Mouse (Mus musculus) monocyte, adult 2 months (primary cell): ENCODE results near the gene Cbfa2t2.

ENCODE experiments used
- DNase-seq, 2 experiments: peaks; one replicate each; pipeline ENCODE4 v3.0.0; 2022; ENCODE audit warnings: low spot score in 2 of 2, low read depth in 1 of 2

Cbfa2t2 gene

DNA sequence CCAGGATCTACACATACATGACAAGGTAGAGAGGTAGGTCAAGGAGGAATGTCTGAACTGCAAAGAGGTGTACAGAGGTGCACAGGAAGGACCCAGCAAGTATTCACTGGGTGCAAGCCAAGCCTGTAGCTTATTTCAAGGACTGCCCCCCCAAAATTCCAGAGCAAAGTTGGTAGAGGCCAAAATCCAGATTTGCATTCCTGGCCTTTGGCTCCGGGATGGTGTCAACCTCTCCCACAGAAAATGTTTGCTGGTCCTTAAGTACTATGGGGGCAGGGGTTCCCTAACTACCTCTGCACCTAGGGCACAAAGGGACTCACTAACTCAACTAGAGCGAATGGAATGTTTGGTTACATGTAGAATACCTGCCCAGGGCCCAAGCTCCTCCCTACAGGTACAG, 131.5 kb downstream of the Cbfa2t2 start:
- no peak for DNase-seq

DNA sequence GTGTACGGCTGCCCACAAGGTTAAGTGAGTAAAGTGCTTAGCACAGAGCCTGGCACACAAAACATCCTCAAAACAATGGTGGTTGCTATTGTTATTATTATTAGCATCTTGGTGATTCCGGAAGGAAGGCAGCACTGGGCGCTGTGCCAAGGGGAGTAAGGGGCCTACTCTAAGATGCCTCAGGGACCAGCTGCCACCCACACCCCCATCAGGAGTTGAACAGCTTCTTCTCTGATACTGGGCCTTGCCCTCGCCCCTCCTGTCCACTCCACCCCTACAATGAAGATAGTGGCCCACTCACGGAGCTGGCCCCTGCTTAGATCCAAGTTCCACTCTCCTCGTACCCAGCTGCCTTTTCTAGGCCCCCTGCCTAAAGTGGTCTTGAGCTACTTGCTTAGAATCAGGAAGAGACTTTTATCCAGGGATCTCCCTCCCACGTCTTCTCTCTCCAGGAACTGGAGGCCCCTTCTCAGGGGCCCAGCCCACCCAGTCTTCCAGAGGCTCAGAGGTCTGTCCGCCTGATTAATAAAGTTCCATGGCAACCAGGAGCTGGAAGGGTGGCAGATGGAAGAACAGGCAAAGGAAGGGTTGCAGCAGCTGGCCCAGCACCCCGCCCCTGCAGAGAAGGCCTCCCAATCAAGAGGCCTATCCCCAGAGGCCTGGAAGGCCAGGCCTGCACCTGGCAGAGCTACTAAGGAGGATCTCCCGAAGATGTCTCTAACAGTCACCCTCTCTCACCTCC, 132.2 kb downstream of the Cbfa2t2 start:
- DNase-seq: no peak

DNA sequence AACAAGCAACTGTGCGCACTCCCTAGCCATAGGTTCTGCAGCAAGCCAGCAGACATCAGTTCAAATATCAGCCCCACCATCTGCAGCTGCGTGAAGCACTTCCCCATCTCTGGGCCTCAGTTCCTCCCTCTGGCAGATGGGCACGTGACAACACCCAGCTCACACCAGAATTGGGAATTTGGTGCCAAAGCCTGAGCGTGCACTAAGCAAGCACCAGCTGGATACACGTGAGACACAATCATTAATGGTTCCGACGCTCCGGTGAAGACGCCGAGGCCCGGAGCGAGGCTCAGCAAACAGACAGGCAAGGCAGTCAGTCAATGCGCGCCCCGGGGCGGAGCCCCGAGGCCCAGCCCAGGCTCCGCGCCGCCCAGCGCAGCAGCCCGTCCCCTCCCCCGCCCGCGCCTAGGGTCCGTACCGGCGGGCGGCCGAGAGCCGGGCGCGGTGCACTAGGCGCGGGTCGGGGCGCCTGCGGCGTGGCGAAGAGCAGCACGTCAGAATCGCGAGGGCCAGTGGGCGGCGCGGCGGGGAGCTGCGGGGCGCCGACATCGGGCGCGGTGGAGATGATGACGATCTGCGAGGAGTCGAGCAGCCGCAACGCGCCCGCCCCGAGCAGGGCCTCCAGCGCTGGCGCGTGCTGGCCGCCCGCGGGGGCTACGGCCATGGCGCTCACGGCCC, 132.9 kb downstream of the Cbfa2t2 start:
- DNase-seq: peak; percentile 53 to 65

DNA sequence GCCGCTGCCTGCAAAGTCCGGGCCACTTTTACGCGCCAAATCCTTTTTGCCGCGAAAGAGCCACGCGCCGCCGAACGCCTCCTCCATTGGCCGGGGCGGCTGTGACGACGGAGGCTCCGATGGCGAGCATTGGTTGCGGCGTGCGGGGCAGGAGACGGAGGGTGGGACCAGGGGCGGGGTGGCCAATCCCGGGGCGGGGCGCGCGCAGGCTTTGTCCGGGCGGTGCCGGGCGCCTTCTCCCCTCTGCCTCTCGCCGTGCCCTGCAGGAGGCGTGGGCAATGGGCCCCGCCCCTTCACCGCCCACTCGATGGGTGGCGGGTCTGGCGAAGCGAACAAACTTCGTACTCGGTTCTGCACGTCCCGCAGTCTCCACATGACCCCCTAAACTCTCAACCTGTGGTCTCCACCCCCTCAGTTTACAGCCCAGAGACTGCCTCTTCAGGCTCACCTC, 133.6 kb downstream of the Cbfa2t2 start, which contains the start of gene E2f1:
Gene E2f1 (minus strand): TSS at position 57 of the 451 bp plus-strand sequence.
- DNase-seq: peak; percentile 82 to 86

DNA sequence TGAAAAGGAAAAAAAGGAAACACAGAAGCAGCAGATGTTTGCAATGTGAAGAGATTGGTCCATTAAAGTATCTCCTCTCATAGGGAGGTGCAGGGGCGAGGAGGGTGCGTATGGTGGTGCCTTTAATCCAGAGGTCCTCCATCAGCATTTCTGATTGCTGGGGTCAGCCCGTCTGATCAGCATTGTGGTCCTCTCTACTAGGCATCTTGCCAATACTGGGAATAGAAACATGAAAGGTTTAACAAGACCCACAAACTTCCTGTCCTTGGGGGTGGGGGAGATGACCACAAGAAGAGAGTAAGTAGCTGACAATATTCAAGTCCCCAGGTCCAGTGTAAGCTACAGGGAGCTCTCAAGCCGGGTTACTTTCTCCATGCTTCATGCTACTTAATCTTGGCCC, 134.4 kb downstream of the Cbfa2t2 start:
- no peak for DNase-seq

DNA sequence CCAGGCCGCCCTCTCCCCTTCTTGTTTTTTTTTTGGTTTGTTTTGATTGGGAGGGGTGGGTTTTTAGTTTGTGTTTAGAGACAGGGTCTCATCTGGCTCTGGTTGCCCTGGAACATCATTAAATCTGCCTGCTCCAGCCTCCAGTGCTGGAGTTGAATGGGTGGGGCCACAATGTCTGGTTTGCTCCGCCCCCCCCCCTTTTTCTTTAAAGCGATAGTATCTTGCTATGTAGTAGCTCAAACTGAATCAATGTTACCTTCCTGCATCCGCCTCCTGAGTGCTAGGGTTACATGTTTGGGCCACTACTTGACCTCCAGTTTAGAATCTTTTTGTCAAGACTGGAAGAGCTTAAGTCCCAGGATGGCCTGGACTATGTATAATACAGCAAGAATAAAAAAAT, 135.0 kb downstream of the Cbfa2t2 start:
- DNase-seq: no peak

DNA sequence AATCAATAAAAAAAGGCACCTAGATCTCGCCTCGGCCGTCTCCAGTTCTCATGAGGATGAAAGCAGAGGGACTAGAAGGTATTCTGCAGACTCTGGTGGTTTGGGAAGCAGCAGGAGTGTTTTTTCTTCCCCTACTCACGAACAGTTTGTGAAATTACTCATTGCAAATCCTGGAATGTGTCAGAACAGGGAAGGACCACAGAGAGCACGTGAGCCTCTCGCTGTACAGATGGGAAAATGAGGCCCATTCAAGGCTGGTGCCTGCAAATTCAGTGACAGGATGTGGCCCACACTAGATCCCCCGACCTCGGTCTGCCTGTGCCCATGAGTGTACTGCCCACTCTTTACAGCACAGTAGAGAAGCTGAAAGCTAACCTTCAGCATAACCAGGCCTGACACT, 135.7 kb downstream of the Cbfa2t2 start:
- DNase-seq: no peak

DNA sequence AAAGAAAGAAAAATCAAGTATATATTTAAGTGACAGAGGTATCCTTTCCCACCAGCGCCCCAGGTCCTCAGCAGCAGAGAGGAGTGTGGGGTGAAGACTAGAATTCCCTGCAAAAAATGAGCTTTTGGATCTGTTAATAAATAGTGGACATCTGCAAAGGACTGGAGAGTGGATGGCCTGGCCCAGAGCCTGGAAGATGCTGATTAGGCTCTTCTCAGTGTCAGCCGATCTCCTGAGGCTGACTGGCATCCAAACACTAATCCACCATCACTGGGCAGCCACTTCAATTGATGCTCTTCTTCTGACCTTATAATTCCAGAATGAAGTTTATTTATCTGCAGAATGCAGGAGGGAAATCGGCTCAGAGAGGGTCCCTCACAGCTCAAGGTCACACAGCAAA, 136.7 kb downstream of the Cbfa2t2 start:
- no peak for DNase-seq

DNA sequence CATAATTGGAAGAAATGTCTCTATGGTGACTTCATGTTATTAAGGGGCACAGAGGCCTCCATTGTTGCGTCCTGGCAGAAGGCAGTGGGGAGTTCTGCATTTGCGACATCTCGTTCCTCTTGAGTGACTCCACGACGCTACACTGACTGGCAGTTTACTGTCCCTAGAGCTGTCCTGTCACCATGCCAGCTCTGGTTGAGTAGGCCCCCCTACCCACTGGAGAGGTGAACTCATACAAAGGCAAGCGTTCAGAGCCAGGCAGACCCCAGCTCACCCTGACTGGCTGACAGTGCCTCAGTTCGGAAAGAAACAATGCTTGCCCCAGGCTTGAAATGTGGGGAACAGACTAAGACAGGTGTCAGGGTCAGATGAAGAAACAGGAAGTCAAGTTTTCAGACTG, 138.0 kb downstream of the Cbfa2t2 start:
- DNase-seq: no peak

DNA sequence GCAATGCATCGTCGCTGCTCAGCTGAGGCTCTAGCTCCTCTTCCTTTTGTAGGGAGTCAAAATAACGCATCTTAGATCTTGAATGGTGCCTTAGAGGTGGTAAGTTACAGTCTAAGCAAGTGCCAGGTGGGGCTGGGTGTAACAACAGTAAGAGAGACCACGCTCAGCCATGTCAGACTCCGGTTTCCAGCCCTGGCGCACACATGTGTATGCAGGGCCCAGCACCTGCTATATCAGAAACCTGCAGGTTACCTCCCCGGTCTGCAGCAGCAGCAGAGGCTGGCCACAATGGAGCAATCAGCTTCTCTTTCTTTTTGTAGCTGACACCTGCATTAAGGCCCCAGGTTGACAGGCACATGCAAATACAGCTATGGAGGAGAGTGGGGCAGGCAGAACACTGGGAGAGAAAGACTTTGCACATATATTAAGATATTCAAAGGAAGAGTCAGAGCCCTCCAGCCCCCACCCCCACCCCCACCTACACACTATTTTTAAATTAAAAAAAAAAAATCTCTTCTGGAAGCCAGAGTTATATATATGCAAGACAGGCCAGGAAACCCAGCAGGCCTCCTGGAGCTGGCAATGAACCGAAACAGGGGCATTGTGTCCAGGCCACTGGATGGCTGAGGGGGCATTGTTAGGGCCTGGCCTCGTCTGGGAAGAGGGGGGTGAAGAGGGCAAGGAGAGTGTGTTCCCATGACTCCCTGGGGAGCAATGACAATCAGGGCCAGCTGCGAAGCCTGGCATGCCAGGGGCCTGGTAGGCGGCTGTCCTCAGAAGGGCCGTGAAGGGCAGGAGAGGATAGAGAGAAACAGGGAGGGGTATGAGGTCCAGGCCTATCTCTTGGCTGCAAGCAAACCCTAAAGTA, 140.8 kb downstream of the Cbfa2t2 start:
- DNase-seq: no peak

DNA sequence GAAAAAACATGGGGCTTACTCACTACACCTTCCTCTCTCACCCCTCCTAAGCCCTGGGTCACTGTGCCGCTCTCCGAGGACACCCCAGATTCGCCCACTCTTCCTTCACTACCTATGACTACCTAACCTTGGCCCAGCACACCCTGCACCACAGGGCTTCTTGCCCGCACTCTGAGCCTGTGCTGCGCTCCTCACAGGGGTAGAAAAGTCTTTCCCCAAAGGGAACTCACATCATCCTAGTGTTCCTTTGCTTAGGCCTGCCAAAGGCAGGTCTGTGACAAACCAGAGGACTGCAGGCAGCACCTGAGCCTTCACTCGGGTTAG, 141.4 kb downstream of the Cbfa2t2 start:
- no peak for DNase-seq

DNA sequence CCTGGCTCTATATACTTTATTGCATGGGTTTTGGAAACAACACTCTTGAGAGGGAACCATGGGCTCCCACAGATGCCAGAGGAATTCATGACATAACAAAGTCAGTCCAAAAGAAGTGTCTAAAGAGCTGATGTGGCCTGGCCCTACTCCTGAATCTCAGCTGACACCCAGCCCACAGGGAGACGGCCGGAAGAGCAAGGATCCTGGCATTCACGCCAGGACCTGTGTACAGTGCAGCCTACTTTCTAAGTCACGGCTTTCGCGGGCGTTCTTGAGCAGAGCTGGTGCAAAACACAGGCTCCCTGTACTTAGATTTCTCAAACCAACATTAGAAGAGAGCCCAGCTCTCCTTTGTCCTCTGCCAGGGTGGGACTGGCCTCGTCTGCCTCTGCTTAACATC, 144.3 kb downstream of the Cbfa2t2 start:
- DNase-seq: no peak

DNA sequence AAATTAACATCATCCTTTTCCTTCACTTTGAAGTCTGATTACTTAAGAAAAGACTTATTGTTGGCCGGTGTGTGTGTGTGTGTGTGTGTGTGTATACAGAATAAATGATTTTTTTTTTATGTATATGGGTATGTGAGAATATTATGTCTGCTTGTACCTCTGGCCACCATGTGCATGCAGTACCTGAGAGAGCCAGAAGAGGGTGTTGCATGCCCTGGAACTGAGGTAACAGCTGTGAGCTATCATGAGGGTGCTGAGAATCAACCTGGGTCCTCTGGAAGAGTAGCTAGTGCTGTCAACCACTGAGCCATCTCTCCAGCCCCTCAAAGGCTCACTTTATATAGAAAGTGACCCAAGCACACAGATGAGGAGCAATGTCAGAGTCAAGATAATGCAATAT, 145.1 kb downstream of the Cbfa2t2 start:
- DNase-seq: no peak

DNA sequence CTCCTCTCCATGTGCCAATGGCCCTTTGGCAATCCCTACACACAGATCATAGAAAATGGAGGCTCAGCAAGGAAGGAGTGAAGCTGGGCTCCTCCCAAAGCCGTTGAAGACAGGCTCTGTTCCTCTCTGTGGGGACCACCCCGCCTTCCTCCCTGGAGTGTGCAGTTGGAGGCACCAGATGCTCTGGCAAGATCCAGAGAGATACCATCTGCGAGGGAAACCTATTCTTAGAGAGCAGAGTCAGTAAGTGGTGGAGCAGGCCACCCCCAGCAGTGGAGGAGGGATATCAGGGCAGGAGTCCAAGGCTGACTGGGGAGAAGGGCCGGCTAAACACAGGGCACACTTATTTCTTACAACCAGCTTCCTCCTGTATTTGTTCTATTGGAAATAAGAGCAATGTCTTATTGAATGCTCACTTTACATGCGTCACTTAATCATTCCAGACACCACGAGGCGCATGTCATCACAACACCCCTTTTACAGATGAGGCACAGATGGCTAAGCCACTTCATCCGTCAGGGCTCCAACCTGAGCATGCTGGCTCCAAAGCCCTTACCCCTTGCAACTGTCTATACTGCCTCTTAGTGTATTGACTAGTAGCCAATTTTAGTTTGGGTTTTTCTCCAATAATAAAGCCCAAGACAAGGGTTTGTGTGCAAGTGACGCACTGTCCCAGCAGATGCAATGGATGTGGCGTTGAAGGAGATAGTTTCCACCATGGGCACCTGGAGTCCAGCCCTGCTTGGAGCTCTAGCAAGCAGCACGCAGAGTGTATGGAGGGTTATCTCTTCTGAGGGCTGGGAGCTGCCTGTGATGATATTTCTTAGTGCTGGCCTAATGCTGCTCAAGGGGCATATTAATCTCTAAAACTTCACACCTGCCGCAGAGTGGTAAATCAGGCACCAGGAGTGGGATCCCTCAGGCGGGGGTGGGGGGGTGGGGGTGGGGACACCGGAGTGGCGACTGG, 147.9 kb downstream of the Cbfa2t2 start:
- no peak for DNase-seq

DNA sequence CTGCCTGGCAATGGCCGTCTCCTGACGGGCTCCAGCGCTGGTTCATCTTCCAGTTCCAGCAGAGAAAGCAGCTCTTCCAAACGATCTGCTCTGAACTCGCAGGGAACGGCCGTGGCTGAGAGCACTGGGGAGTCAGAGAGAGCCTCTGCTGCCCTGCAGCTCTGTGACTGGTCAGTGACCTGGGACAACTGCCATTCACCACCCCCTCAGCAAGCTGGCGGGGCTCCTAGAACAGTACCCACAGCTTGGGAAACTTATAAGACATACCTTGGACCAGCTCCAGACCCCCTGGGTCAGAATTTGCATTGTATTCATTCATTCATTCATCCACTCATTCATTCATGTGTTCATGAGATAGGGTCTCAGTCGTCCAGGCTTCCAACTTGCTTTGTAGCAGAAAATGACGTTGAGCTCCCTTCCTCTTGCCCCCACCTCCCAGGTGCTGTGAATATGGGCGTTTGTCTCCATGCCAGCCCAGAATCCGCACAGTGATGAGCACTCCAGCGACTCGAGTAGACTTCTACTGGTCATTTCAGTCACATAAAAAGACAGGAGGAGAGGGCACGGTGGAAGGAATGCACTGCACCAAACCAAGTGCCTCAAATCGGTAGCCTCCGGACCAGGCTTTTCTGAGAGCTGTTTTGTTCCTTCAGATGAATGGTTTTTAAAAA, 148.8 kb downstream of the Cbfa2t2 start:
- no peak for DNase-seq

DNA sequence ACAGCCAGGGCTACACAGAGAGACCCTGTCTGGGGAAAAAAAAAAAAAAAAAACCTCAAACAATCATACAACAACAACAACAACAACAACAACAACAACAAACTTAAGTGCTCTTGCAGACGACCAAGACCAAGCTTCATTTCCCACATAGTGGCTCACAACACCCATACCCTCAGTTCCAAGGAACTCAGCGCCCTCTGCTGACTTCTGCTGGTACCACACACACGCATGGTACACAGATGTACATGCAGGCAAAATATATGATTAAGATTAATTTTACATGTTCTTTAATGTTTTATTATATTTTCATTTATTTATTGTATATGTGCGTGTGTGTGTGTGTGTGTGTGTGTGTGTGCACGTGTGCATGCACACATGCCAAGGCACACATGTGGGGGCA, 150.1 kb downstream of the Cbfa2t2 start:
- no peak for DNase-seq
